Comparison of ENCODE assay signal across 8 mouse cellular contexts in the genomic region with DNA sequence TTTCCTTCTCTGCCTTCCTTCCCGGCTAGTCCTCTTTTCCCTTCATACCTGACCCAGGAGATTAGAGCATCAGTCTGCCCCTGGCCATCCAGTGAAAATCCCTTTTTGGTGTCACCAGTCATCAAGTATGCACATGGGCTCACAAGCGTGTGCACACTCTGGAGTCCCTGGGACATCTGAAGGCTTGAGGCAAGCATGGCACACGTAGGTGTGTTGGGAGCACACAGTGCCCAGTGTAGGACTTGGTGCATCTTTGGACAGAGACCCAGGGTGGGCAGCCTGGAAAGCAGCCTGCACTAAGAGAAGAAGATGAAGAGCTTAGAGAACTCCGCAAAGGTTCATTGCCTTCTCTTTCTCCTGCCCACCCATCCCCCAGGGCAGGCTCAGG. TPM values are rescaled to one million over a fixed set of nuclear protein-coding genes. Genes with fewer than 3 reads are reported as not detected.
DNase-seq lines count a peak whose midpoint lies in the region; ATAC-seq and TF ChIP-seq lines count a peak whose summit lies in the region.

No protein-coding gene starts in this region.

- no peak for TF ChIP-seq CTCF in testis, adult 2 months (IDR thresholded peaks at IDR 0.05; ENCODE audit: control insufficient read depth, insufficient read depth, insufficient replicate concordance, low read depth, low read length)

- no peak for TF ChIP-seq POLR2A in testis, adult 2 months (IDR thresholded peaks at IDR 0.05; ENCODE audit: control insufficient read depth, low read depth, low read length)

- peak overlapping the region; percentile 67 for H3K4me3 ChIP-seq in heart, embryonic 10.5 days
- H3K4me3 ChIP-seq in testis, adult 2 months (ENCODE audit: control insufficient read depth, low read depth, low read length), result peak overlapping the region; percentile 10; the same call in 1 of the 2 replicates
- H3K4me3 ChIP-seq in limb, embryonic 10.5 days, result peak overlapping the region; percentile 11; the same call in 1 of the 2 replicates

- 21% methylated on average over 4 of the region's 4 CpGs for WGBS in heart, embryonic 10.5 days
- WGBS in limb, embryonic 10.5 days, result 20% methylated on average over 4 of the region's 4 CpGs

- no peak for ATAC-seq in megakaryocyte, adult 5-6 weeks (ENCODE audit: poor library complexity, severe bottlenecking)

- no peaks in the 10 kb centered on the region for H3K9me3 ChIP-seq in heart, embryonic 10.5 days
- H3K9me3 ChIP-seq in limb, embryonic 10.5 days (replicated peaks), result no peaks in the 10 kb centered on the region

- H3K4me1 ChIP-seq in heart, embryonic 10.5 days, result peaks cover 49% of the 10 kb centered on the region
- H3K4me1 ChIP-seq in testis, adult 2 months (ENCODE audit: control insufficient read depth, insufficient read depth, low read length), result peaks cover 4% of the 10 kb centered on the region
- peaks cover 34% of the 10 kb centered on the region for H3K4me1 ChIP-seq in limb, embryonic 10.5 days

- no peaks in the 10 kb centered on the region for H3K36me3 ChIP-seq in heart, embryonic 10.5 days
- H3K36me3 ChIP-seq in testis, adult 2 months (ENCODE audit: control insufficient read depth, insufficient read depth, low read length), result no peaks in the 10 kb centered on the region
- no peaks in the 10 kb centered on the region for H3K36me3 ChIP-seq in limb, embryonic 10.5 days

- DNase-seq in heart, embryonic 10.5 days (ENCODE audit: low spot score), result no peak
- DNase-seq in heart, postnatal 4 days, result no peak
- DNase-seq in testis, postnatal 14 days (ENCODE audit: low spot score), result no peak
- DNase-seq in limb, embryonic 10.5 days (ENCODE audit: low spot score), result no peak
- no peak for DNase-seq in spleen, postnatal 10 days (ENCODE audit: low spot score in 2 of 2)
- DNase-seq in right cerebral cortex, adult 2 months (ENCODE audit: low spot score in 2 of 2), result no peak

- peak overlapping the region; percentile 94 for H3K27ac ChIP-seq in heart, embryonic 10.5 days
- no peak overlapping the region for H3K27ac ChIP-seq in testis, adult 2 months (ENCODE audit: control insufficient read depth, insufficient read depth, low read depth, low read length)
- peak overlapping the region; percentile 3; the same call in 1 of the 2 replicates for H3K27ac ChIP-seq in limb, embryonic 10.5 days

- no peaks in the 10 kb centered on the region for H3K27me3 ChIP-seq in heart, embryonic 10.5 days (ENCODE audit: insufficient read depth, poor library complexity, severe bottlenecking)
- peaks cover 3% of the 10 kb centered on the region; the same call in 1 of the 2 replicates for H3K27me3 ChIP-seq in testis, adult 2 months (ENCODE audit: control insufficient read depth, insufficient read depth, low read length)
- peaks cover 35% of the 10 kb centered on the region for H3K27me3 ChIP-seq in limb, embryonic 10.5 days (ENCODE audit: low read depth, poor library complexity, severe bottlenecking)

RNA-seq across cellular contexts. Expression of gene Dysf, which starts 1.5 kb away (rescaled TPM):
- polyA plus RNA-seq in heart, embryonic 10.5 days (2016; fragmentation: Nextera tagmentation; extraction: Ambion mirVana), result 13.7 and 18.0 TPM in 2 replicates
- total RNA-seq in heart, postnatal 4 days (2021), result 100 to 1,000 TPM in 1 of 2 experiments, 10 to 100 TPM in 1; 96.4 to 109 TPM
- polyA plus RNA-seq in testis, adult 2 months (2012; rRNA removed), result 1.7 and 2.1 TPM in 2 replicates
- 11.1 and 14.6 TPM in 2 replicates for polyA plus RNA-seq in limb, embryonic 10.5 days (2016; fragmentation: Nextera tagmentation; extraction: Ambion mirVana)
- not detected in 2 replicates for total RNA-seq in megakaryocyte, adult 5-6 weeks (2015)
- not detected in 2 replicates for total RNA-seq in megakaryocyte, adult 5-6 weeks (2017)

Comparison
In these comparisons a context has a peak if more than half of its experiments do, and no peak if none do; other contexts are left out.
1. H3K4me3 ChIP-seq: peak in every context shown above with its lines; median percentile 67 in heart, embryonic 10.5 days; 11 in limb, embryonic 10.5 days; 10 in testis, adult 2 months.